Mouse (Mus musculus): ENCODE results near the gene Cenpv.
A peak's percentile ranks its signal among the peaks of the same experiment; 100 is the strongest.

- TF ChIP-seq CTCF (IDR thresholded peaks at IDR 0.05) (peak; percentile 77), EP300 (IDR thresholded peaks at IDR 0.05) (no peak)
Observed at GRCm38 (mm10) chr11:62496151-62496715, 42.8 kb downstream of the Cenpv start.

Measured in lung, postnatal 0 days (tissue).